Mouse (Mus musculus): ENCODE measurements around the gene Rapgef4.

GRCm38 (mm10) chr2:72287142-72287541 is 306.1 kb downstream of the Rapgef4 start:
- TF ChIP-seq POLR2A (IDR thresholded peaks at IDR 0.05; ENCODE audit: extremely low read depth, insufficient read depth, low read length) (no peak), CTCF (IDR thresholded peaks at IDR 0.05; ENCODE audit: low read depth, low read length) (no peak)

Measured in liver, adult 2 months (tissue).